Mouse (Mus musculus): ENCODE data around the gene Traf6. TPM values are rescaled to one million over a fixed set of nuclear protein-coding genes. Genes with fewer than 3 reads are reported as not detected.
"Not testable (repeated sequence)": the region's sequence is repeated elsewhere in the genome, so short reads cannot be mapped to it uniquely, and the experiment has no call there.

The Traf6 gene
- polyA plus RNA-seq, 2 experiments: 3.3 to 4.5 TPM

- Histone ChIP-seq H3K27me3 (ENCODE audit: control insufficient read depth, insufficient read depth, low read length) (no peaks in the 10 kb centered on the region), H3K9me3 (ENCODE audit: control insufficient read depth, low read length) (no peaks in the 10 kb centered on the region)
Measured at GRCm38 (mm10) chr2:101733564-101733963, 55.3 kb downstream of the Traf6 start.

GRCm38 (mm10) chr2:101739914-101740313, 61.7 kb downstream of the Traf6 start:
- no peaks in the 10 kb centered on the region for H3K4me1 ChIP-seq (replicated peaks; ENCODE audit: control insufficient read depth in 2 of 2, insufficient read depth in 2 of 2, low read length in 1 of 2)
- no peak overlapping the region for H3K4me3 ChIP-seq (ENCODE audit: insufficient read depth in 1 of 2, low read depth in 2 of 2, low read length in 2 of 2)
- no peaks in the 10 kb centered on the region for H3K9me3 ChIP-seq (ENCODE audit: control insufficient read depth, low read length)
- no peaks in the 10 kb centered on the region for H3K27me3 ChIP-seq (ENCODE audit: control insufficient read depth, insufficient read depth, low read length)
- DNase-seq (ENCODE audit: low read depth in 3 of 3, low spot score in 3 of 3) (no peak), ATAC-seq (ENCODE audit: insufficient read depth) (no peak)
- 52% methylated on average over 5 of the region's 5 CpGs for WGBS (ENCODE audit: insufficient replicate concordance)
- H3K36me3 ChIP-seq (replicated peaks; ENCODE audit: control insufficient read depth, insufficient read depth, low read depth): no peaks in the 10 kb centered on the region
- no peak overlapping the region for H3K27ac ChIP-seq
- no peak overlapping the region for H3K4me2 ChIP-seq (ENCODE audit: low read depth)
- TF ChIP-seq CTCF (IDR thresholded peaks at IDR 0.05; ENCODE audit: low read depth) (no peak), EP300 (IDR thresholded peaks at IDR 0.05; ENCODE audit: low read depth) (no peak)
- no peak overlapping the region for H3K9ac ChIP-seq (replicated peaks)

More at GRCm38 (mm10) chr2:101733564-101733963, 55.3 kb downstream of the Traf6 start:
- DNase-seq (ENCODE audit: low read depth in 3 of 3, low spot score in 3 of 3): no peak
- Histone ChIP-seq H3K4me2 (ENCODE audit: low read depth) (no peak overlapping the region), H3K27ac (no peak overlapping the region), H3K9ac (replicated peaks) (no peak overlapping the region), H3K4me3 (ENCODE audit: insufficient read depth in 1 of 2, low read depth in 2 of 2, low read length in 2 of 2) (no peak overlapping the region), H3K4me1 (replicated peaks; ENCODE audit: control insufficient read depth in 2 of 2, insufficient read depth in 2 of 2, low read length in 1 of 2) (peaks cover 0 to 7% of the 10 kb centered on the region in 2 experiments; a peak in 2 of 4 replicates), H3K36me3 (replicated peaks; ENCODE audit: control insufficient read depth, insufficient read depth, low read depth) (no peaks in the 10 kb centered on the region)
- WGBS (ENCODE audit: insufficient replicate concordance): 70% methylated on average over 3 of the region's 3 CpGs
- no peak for ATAC-seq (ENCODE audit: insufficient read depth)
- TF ChIP-seq EP300 (IDR thresholded peaks at IDR 0.05; ENCODE audit: low read depth): no peak
- TF ChIP-seq CTCF (IDR thresholded peaks at IDR 0.05; ENCODE audit: low read depth): no peak

GRCm38 (mm10) chr2:101741653-101742052, 63.4 kb downstream of the Traf6 start:
- ATAC-seq (ENCODE audit: insufficient read depth) (no peak), DNase-seq (ENCODE audit: low read depth in 3 of 3, low spot score in 3 of 3) (no peak)
- Histone ChIP-seq H3K27me3 (ENCODE audit: control insufficient read depth, insufficient read depth, low read length) (no peaks in the 10 kb centered on the region), H3K4me3 (ENCODE audit: insufficient read depth in 1 of 2, low read depth in 2 of 2, low read length in 2 of 2) (no peak overlapping the region), H3K36me3 (replicated peaks; ENCODE audit: control insufficient read depth, insufficient read depth, low read depth) (no peaks in the 10 kb centered on the region), H3K27ac (no peak overlapping the region), H3K4me2 (ENCODE audit: low read depth) (no peak overlapping the region), H3K9me3 (ENCODE audit: control insufficient read depth, low read length) (no peaks in the 10 kb centered on the region), H3K4me1 (replicated peaks; ENCODE audit: control insufficient read depth in 2 of 2, insufficient read depth in 2 of 2, low read length in 1 of 2) (no peaks in the 10 kb centered on the region), H3K9ac (replicated peaks) (no peak overlapping the region)
- TF ChIP-seq CTCF (IDR thresholded peaks at IDR 0.05; ENCODE audit: low read depth) (no peak), EP300 (IDR thresholded peaks at IDR 0.05; ENCODE audit: low read depth) (no peak)
- 56% methylated on average over 8 of the region's 8 CpGs for WGBS (ENCODE audit: insufficient replicate concordance)

GRCm38 (mm10) chr2:101742072-101742860, 64.0 kb downstream of the Traf6 start:
- ATAC-seq (ENCODE audit: insufficient read depth): no peak
- Histone ChIP-seq H3K27ac (no peak overlapping the region), H3K9me3 (ENCODE audit: control insufficient read depth, low read length) (no peaks in the 10 kb centered on the region), H3K4me3 (ENCODE audit: insufficient read depth in 1 of 2, low read depth in 2 of 2, low read length in 2 of 2) (no peak overlapping the region), H3K36me3 (replicated peaks; ENCODE audit: control insufficient read depth, insufficient read depth, low read depth) (no peaks in the 10 kb centered on the region), H3K9ac (replicated peaks) (no peak overlapping the region), H3K4me2 (ENCODE audit: low read depth) (no peak overlapping the region), H3K4me1 (replicated peaks; ENCODE audit: control insufficient read depth in 2 of 2, insufficient read depth in 2 of 2, low read length in 1 of 2) (no peaks in the 10 kb centered on the region), H3K27me3 (ENCODE audit: control insufficient read depth, insufficient read depth, low read length) (no peaks in the 10 kb centered on the region)
- TF ChIP-seq CTCF (IDR thresholded peaks at IDR 0.05; ENCODE audit: low read depth) (no peak), EP300 (IDR thresholded peaks at IDR 0.05; ENCODE audit: low read depth) (no peak)
- 52% methylated on average over 7 of the region's 7 CpGs for WGBS (ENCODE audit: insufficient replicate concordance)
- no peak for DNase-seq (ENCODE audit: low read depth in 3 of 3, low spot score in 3 of 3)

GRCm38 (mm10) chr2:101745656-101746055, 67.4 kb downstream of the Traf6 start:
- not testable (repeated sequence) for H3K4me1 ChIP-seq (replicated peaks; ENCODE audit: control insufficient read depth in 2 of 2, insufficient read depth in 2 of 2, low read length in 1 of 2); H3K27ac ChIP-seq; H3K36me3 ChIP-seq (replicated peaks; ENCODE audit: control insufficient read depth, insufficient read depth, low read depth); ATAC-seq (ENCODE audit: insufficient read depth); H3K9me3 ChIP-seq (ENCODE audit: control insufficient read depth, low read length); H3K9ac ChIP-seq (replicated peaks); H3K4me3 ChIP-seq (ENCODE audit: insufficient read depth in 1 of 2, low read depth in 2 of 2, low read length in 2 of 2); H3K27me3 ChIP-seq (ENCODE audit: control insufficient read depth, insufficient read depth, low read length); DNase-seq (ENCODE audit: low read depth in 3 of 3, low spot score in 3 of 3); H3K4me2 ChIP-seq (ENCODE audit: low read depth)
- 46% methylated on average over 2 of the region's 2 CpGs for WGBS (ENCODE audit: insufficient replicate concordance)

Data from liver, embryonic 14.5 days (tissue).